Mouse (Mus musculus): ENCODE data around the gene Sfxn3. TPM values are rescaled to one million over a fixed set of nuclear protein-coding genes. Genes with fewer than 3 reads are reported as not detected.
"Not testable (repeated sequence)": the region's sequence is repeated elsewhere in the genome, so short reads cannot be mapped to it uniquely, and the experiment has no call there.

The Sfxn3 gene
- total RNA-seq, 2 experiments from 2014 or later, result 5.3 to 10.5 TPM

DNA sequence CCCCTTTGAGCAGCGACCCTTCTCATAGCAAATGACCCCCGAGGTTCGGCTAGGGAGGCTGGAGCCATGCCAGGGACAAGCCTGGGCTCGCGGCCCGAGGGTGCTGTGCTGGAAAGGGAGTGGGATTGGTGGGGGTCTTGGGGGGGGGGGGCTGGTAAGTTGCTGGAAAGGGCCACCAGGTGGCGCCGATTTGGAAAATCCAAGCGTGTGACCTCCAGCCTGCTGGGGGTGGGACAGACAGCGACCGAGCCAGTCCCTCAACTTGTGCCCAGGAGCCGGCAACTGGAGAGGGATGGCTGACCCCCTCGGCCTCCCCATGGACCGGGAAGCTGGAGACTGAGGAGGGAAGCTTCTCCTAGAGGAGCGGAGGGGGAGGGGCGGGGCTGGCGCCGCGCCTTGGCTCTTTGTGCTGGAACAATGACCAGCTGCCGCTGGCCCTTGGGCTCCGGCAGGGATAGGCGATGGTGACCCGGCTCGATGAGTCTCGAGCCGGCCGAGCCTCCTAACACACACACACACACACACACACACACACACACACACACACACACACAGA lies 30.0 kb upstream of the Sfxn3 start:
- ATAC-seq (replicated peaks; ENCODE audit: poor library complexity, severe bottlenecking), result no peak

DNA sequence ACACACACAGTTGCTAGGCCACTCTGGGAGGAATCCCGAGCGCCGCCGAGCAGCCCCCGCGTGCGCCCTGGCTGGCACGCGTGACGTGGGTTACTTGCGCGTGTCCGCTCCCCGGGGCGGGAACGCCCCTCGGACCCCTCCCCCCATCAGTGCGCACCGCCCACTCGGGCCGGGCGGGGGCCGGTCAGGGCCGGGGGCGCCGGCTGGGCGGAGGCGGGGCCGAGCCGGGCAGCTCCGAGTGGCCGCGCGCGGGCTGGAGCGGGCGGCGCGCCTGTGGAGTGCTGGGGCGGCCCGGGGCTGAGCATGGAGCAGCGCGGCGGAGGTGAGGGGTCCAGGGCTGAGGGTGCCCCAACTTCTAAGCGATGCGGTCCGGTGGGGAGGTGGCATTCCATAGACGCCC lies 29.4 kb upstream of the Sfxn3 start:
- ATAC-seq (replicated peaks; ENCODE audit: poor library complexity, severe bottlenecking), result peak; percentile 42

DNA sequence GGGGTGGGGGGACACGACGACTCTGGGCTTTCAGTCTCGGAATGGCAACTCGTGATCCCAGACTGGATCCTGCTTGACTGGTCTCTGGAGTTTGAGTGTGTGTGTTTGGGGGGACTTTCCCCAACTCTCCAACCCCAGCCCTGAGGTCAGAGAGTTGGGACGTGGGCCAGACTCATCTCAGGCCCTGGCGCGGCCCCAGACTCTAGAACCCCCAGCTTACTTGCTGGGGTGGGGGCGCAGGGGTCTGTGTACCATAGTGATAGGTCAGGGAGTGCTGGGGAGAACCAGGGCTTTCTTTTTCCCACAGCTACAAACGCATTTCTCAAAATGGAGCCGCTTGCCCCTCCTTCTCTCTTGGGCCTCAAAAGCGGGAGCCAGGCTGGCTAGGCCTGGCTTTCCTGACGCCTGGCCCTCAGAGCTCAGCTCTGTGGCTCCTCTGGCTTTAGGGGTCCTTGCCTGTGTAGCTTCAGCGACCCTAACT lies 28.9 kb upstream of the Sfxn3 start:
- no peak for ATAC-seq (replicated peaks; ENCODE audit: poor library complexity, severe bottlenecking)

DNA sequence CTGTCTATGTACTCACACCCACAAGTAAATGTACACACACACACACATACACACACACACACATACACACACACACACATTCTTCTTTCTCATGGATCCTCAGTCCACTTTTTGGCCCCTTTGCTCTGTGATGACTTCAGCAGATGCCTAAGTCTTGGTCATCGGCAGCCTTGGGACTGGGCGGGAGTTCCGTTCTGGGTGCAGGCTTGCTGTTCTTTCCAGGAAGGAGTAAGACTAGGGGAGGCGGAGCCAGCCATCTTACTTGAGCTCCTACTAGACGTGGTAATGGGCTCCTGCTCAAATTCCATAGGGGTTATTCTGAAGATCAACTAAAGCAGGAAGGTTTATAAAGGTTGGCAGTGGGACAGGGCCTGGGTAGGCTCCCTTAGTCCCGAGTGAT lies 27.0 kb upstream of the Sfxn3 start:
- ATAC-seq (replicated peaks; ENCODE audit: poor library complexity, severe bottlenecking), result no peak

DNA sequence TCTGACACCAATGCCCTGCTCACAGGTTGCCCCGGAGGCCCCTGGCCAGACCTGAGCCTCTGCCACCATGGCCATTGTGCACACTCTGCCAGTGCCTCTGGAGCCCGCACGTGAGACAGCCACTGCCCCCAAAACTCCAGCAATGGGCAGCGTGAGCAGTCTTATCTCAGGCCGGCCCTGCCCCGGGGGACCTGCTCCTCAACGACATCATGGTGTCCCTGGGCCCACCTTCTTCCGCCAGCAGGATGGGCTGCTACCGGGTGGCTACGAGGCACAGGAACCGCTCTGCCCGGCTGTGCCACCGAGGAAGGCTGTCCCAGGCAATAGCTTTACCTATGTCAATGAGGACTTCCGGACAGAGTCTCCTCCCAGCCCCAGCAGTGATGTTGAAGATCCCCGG lies 25.9 kb upstream of the Sfxn3 start:
- no peak for ATAC-seq (replicated peaks; ENCODE audit: poor library complexity, severe bottlenecking)

DNA sequence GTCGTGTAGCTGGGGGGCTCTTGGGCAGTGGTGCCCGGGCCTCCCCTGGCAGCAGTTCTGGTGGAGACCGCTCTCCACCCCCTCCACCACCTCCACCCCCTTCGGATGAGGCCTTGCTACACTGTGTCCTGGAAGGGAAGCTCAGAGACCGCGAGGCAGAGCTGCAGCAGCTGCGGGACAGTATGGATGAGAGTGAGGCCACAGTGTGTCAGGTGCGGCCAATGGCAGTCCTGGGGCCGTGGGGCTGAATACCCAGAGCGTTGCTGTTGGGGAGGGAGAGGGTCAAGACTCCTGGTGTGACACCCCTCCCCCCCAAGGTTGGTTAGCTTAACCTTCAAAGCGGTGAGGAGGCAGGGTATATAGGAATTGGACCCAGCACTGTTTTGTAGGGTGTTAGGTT lies 23.3 kb upstream of the Sfxn3 start:
- no peak for ATAC-seq (replicated peaks; ENCODE audit: poor library complexity, severe bottlenecking)

DNA sequence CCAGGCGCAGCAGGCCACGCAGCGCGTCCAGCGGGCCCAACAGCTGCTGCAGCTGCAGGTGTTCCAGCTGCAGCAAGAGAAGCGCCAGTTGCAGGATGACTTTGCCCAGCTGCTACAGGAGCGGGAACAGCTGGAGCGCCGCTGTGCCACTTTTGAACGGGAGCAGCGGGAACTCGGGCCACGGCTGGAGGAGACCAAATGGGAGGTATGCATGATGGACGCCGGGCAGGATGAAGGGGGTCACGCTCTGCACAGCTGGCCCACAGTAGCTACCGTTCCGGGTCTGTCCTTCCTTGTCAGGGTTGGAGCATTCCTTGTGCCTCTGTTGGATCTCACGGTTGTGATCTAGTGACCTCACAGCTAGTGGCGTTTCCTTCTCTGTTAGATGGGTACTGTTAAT lies 22.5 kb upstream of the Sfxn3 start:
- ATAC-seq (replicated peaks; ENCODE audit: poor library complexity, severe bottlenecking), result no peak

DNA sequence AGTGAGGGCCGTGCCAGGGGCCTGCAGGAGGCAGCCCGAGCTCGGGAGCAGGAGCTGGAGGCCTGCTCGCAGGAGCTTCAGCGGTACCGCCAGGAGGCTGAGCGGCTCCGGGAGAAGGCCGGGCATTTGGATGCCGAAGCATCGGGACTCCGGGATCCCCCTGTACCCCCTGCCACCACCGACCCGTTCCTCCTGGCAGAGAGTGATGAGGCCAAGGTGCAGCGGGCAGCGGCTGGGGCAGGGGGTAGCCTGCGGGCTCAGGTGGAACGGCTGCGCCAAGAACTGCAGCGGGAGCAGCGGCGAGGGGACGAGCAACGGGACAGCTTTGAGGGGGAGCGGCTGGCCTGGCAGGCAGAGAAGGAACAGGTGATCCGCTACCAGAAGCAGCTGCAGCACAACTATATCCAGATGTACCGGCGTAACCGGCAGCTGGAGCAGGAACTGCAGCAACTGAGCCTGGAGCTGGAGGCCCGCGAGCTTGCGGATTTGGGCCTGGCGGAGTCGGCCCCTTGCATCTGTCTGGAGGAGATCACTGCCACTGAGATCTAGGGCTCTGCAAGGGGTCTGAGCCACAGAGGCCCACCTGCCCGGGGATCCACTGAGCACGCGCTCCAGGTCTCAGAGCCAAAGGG lies 21.2 kb upstream of the Sfxn3 start:
- ATAC-seq (replicated peaks; ENCODE audit: poor library complexity, severe bottlenecking), result no peak

DNA sequence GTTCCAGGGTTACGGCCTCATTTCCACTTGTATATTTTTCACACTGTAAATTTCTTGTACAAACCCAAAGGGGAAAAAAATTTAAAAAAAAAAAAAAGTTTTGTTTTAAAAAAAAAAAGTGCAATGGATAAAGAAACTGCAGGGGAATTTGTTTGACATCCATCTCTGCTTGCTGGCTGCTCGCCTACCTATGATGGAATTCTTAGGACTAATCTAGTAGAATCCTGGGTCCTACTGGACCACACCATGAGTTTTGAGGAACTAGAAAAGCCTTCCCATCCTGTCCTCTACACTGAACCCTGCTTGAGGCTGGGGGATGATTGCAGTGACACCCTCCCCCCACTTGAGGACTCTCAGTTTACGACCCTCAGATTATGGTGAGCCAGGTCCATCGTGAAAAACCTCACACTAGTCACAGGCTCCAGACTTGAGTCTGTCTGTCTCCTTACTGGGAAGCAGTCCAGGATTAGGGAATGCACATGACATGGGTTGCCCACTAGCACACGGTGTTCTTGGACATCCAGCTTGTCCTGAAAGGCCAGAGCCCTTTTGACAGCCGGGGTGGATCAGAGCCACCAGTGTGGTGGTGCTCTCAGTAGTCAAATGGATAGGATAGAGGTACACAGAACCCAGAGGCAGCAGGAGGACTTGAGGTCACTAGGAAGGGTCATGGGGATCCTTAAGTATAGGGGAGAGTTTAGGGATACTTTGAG lies 20.2 kb upstream of the Sfxn3 start:
- no peak for ATAC-seq (replicated peaks; ENCODE audit: poor library complexity, severe bottlenecking)

DNA sequence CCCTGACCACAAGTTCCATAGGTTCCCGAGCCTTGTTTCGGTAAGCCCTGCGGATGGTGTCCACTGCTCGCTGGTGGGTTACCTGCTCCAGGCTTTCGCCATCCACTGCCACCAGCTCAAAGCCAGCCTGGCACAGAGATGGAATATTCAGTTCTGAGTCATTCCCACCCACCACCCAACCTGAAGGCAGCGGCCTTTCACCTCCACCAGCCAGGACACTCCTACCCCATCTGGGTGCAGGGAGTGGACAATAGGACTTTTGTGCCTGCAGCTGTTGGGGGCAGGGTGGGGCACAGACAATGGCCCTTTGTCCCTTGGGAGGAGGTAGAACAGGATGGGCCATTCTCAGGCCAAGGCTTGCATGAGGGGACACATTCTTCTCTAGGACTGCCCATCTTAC lies 19.5 kb upstream of the Sfxn3 start:
- no peak for ATAC-seq (replicated peaks; ENCODE audit: poor library complexity, severe bottlenecking)

DNA sequence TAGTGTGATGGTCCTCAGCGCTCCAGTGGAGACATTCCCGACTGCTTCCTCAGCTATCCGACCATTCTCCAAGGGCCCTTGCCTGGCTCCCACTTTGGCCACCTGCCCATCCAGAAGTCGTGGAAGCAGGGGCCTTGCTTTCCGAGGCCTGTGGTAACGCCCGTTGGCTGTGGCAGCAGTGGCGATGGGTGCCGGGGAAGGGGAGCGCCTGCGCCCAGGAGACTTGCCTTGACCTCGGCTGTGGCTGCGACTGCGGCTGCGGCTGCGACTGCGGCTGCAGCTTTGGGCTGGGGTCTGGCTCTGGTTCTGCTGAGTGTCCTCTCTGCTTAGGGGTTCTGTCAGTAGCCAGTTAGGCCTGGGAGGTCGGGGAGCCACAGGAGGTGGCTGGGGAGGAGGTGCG lies 18.6 kb upstream of the Sfxn3 start:
- ATAC-seq (replicated peaks; ENCODE audit: poor library complexity, severe bottlenecking), result no peak

DNA sequence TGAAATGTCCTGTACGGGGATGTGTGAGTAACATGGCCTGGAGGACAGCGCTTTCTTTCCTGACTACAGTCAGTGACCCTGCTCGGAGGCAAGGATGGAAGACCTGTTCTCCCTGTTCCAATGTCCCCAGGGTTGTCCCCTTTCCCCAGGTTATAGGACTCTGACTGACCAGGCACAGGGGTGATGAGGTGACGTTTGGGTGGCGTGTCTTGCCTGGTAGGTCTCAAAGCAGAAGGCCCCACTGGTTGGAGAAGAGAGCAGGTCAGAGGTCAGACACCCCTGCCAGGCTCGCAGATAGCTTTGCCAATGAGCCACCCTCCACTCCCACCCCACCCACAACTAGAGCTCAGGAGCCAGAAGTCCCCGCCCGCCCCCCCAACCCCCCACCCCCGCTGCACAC lies 17.7 kb upstream of the Sfxn3 start:
- no peak for ATAC-seq (replicated peaks; ENCODE audit: poor library complexity, severe bottlenecking)

DNA sequence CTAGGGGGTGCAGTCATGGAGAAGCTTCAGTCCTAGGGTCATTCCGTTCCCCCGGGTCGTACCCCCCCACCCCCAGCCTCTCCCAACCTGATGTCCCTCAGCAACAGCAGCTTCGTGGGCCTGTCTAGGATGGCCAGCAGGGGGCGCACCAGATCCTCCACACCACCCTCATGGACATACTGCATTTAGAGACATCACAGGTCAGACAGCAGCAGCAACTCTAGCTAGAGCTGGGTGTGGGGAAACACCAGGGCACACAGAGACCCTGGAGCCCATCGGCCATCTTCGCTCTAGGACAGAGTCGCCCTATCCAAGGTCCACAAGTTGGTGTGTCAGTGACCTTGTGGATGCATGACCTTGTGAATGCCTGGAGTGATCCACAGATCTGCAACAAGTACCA lies 17.2 kb upstream of the Sfxn3 start:
- ATAC-seq (replicated peaks; ENCODE audit: poor library complexity, severe bottlenecking), result peak; percentile 36

DNA sequence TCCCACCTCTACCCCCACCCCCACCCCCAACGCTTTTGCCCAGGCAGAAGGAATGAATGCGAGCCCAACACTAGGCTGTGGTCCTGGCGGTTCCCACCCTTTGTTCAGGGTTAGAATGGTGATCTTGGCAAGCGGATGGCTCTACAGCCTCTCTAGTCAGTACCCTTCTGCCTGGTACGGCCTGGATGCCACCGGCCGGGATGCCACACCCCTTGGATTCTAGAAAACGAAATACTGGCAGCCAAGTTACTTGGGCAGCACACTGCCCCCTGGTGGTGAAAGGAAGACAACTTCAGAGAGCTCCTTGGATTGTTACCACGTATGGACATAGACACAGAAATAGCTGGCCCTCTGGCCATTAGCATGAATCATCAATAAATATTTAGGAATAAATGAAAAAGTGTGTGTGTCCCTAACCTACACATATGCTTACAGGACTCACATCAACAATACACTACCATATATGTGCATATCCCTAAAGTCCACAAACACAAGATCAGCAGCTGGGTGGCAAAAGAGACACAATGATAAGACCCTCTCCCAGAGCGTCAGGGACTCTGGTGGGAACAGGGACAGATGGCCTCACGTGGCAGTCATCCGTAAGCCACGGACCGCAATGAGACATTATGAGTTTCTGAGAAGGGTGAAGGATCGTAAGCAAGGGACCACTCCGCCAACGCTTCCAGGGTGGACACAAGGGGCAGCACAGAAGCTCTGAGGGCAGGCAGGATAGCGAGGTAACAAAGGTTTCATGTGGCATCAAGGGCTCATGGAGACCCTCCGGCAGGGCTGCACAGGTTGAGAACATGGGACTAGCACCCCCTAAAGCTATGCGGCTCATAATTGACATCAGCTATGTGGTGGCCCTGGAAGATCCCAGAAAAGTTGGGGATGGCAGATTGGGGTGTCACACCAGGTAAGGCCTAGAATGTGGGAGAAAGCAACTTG lies 16.3 kb upstream of the Sfxn3 start:
- ATAC-seq (replicated peaks; ENCODE audit: poor library complexity, severe bottlenecking), result peak; percentile 55

DNA sequence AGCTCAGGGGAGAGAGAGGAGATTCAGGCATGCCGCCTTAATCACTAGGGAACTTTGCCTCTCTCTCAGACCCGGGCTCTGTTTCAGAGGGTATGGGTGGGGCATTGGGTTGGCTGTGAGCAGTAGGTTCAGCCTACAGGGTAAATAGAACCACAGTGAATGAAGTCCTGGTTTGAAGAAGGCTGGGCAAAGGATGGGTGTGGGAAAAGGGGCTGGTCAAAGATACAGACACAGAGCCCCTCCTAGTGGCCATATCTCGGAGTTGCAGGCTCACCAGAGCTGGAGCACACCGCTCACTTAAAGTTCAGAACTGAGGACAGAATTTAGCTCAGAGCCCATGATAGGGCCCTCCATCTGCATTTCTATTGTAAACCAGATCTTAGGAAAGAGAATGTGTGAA lies 15.5 kb upstream of the Sfxn3 start:
- peak; percentile 60 for ATAC-seq (replicated peaks; ENCODE audit: poor library complexity, severe bottlenecking)

DNA sequence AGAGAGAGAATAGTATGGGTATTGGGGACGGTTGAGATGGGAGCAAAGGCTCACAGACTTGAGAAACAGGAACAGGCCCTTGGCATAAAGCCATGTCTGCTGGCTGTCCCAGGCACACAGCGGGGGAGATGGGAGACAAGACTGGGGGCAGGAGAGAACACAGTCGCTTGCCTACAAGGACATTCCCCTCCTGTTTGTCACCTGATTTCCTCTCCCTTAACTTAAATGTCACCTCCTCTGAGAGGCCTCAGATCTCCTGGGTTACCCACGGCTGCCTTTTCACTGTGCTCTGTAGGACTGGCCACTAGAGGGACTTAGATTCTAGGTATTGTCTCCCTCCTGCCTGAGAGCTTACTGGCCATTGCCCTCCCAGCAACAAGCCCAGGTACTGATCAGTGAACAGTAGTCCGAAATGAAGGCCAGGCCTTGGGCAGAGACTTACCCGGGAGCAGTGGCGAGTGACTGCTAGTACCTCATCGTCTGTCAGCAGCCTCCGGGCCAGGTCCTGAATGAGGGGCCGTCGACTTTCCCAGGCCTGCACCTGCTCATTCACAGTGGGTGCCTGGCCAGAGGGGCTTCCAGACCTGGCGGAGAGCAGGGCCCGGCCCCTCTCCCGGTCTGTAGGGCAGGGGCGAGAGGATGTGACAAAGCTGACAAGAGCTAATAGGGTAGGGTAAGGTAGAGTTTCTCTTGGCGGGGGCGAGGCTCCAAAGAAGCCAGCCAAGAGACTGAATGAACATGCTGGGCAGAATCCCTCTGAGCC lies 14.6 kb upstream of the Sfxn3 start:
- peak; percentile 43; the same call in 1 of the 2 replicates for ATAC-seq (replicated peaks; ENCODE audit: poor library complexity, severe bottlenecking)

DNA sequence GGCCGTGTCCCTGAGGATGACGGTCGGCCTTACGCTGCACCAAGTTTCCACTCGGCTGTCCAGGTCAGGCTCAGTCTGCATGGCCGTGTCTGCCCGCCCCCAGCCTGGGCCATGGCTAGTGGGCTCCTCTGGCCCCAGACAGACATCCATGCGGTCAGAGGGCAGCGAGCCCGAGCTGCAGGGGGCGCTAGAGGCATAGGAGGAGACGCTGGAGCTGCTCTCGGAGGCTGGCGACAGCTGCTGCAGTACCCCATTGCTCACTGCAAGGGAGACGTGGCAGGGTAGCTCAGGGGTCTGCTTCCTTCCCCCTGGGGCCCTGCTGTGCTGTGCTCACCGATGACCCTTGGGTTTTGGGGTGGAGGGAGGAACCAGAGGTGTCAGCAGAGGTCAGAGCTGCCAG lies 10.4 kb upstream of the Sfxn3 start:
- ATAC-seq (replicated peaks; ENCODE audit: poor library complexity, severe bottlenecking), result peak; percentile 64

DNA sequence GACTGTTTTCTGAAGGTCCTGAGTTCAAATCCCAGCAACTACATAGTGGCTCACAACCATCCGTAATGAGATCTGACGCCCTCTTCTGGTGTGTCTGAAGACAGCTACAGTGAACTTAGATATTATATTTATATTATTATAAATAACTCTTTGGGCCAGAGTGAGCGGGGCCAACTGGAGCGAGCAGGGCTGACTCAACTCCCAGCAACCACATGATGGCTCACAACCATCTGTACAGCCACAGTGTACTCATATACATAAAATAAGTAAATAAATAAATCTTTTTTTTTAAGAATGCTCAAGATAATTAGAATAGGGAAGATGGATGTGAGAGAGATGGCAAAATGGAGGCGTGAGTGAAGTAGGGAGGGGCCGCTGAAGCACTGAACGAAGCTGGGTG lies 9.1 kb upstream of the Sfxn3 start:
- ATAC-seq (replicated peaks; ENCODE audit: poor library complexity, severe bottlenecking), result not testable (repeated sequence)

DNA sequence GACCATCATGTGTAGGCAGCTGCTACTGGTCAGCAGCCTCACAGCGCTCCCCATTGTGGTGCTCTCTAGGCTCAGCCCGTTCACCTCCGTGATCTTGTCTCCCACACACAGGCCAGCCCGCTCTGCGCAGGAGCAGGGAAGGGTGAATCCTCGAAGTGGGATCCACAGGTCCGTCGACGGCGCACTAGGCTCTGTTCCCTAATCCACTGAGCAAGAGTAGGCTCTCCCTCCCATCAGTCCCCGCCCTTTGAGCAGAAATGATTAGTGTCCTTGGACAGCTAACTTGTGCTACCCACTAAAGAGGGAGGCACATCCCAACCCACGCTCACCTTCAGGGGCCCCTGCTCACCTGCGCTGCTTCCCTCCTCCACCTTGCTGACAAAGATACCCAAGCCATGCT lies 7.1 kb upstream of the Sfxn3 start:
- ATAC-seq (replicated peaks; ENCODE audit: poor library complexity, severe bottlenecking), result no peak

DNA sequence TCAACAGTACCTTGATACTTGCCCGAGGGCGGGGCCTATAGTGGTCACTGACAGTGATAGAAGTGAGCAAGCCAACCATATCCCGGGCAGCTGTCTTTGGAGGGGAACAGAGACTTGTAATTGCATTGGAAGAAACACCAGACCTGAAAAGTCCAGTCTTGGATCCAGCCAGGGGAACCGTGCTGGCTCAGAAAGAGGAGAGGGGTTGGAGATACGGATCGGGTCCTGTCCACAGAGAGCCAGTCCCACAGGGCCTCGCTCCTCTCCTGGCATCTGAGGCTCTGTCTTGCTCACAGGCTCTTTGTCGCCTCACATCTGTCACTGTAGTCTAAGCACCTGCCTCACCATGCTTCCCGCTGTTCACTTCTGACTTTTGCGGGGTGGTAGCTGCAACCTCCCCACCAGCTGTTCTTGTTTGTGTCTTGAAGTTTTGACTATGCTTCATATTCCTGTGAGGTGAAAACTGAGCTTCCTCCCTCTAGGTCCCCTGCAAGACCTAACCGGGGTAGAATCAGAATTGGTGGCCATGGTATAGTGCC lies 2.8 kb upstream of the Sfxn3 start:
- no peak for ATAC-seq (replicated peaks; ENCODE audit: poor library complexity, severe bottlenecking)

Measured in granulocyte monocyte progenitor cell, adult 5-6 weeks (primary cell).